Mouse (Mus musculus) stomach, embryonic 14.5 days (tissue): ENCODE results near the gene Myl12a. TPM values are rescaled to one million over a fixed set of nuclear protein-coding genes. Genes with fewer than 3 reads are reported as not detected.

Source experiments
- ATAC-seq: fragments of 200-750 bp; cut with Nextera tagmentation; 2 replicates; pipeline ENCODE4 v1.8.0; 2017; ENCODE audit warnings: low read depth, moderate TSS enrichment; ENCODE audit not compliant: insufficient number of reproducible peaks, insufficient read depth, low FRiP score
- H3K27ac ChIP-seq: fragments of 300-500 bp; sonication (generic); 2 replicates; pipeline ENCODE4 v1.5.1; 2014; ENCODE audit warnings: mild to moderate bottlenecking, low read length, moderate library complexity, mixed read lengths
- H3K27me3 ChIP-seq: fragments of 300-500 bp; sonication (generic); 2 replicates; pipeline ENCODE4 v1.6.1; 2014; ENCODE audit warnings: low read length, control low read depth, mixed read lengths; ENCODE audit not compliant: control insufficient read depth, insufficient read depth
- H3K36me3 ChIP-seq: fragments of 300-500 bp; sonication (generic); 2 replicates; pipeline ENCODE4 v1.6.1; 2014; ENCODE audit warnings: mild to moderate bottlenecking, control low read depth, low read length, moderate library complexity, mixed read lengths; ENCODE audit not compliant: control insufficient read depth, insufficient read depth
- H3K4me1 ChIP-seq: fragments of 300-500 bp; sonication (generic); 2 replicates; pipeline ENCODE4 v1.6.1; 2014; ENCODE audit warnings: low read length, control low read depth, mixed read lengths; ENCODE audit not compliant: control insufficient read depth, insufficient read depth
- H3K4me2 ChIP-seq: fragments of 300-500 bp; sonication (generic); replicated peaks from 2 replicates; pipeline ENCODE4 v1.6.1; 2014; ENCODE audit warnings: low read depth, low read length, control low read depth
- H3K4me3 ChIP-seq: fragments of 300-500 bp; sonication (generic); 2 replicates; pipeline ENCODE4 v1.5.1; 2014; ENCODE audit warnings: low read depth, low read length, control low read depth
- H3K9ac ChIP-seq: fragments of 300-500 bp; sonication (generic); replicated peaks from 2 replicates; pipeline ENCODE4 v1.6.1; 2014; ENCODE audit warnings: low read depth, mild to moderate bottlenecking, control low read depth, low read length, moderate library complexity, mixed read lengths
- H3K9me3 ChIP-seq: fragments of 300-500 bp; sonication (generic); 2 replicates; pipeline ENCODE4 v1.6.1; 2016; ENCODE audit warnings: low read depth, low read length, control low read depth; ENCODE audit not compliant: control insufficient read depth
- WGBS: fragments of 180-500 bp; shearing (Covaris S2); extraction: QIAGEN DNeasy Blood & Tissue Kit; methylation state at CpG from one replicate; pipeline ENCODE4 v1.1.7; 2014; 5-methylcytosine and 5-hydroxymethylcytosine counted together
- polyA plus RNA-seq: library from polyadenylated mRNA; unstranded; fragments of >200 nt; fragmentation: Nextera tagmentation; extraction: Ambion mirVana; gene quantifications from 2 replicates; pipeline ENCODE4 v1.2.1, GENCODE M21; 2014

The Myl12a gene
- polyA plus RNA-seq, 1 experiment from 2014 or later, result 569 TPM

GRCm38 (mm10) chr17:70999187-70999586, 3.5 kb downstream of the Myl12a start:
- Histone ChIP-seq H3K27me3 (no peaks in the 10 kb centered on the region), H3K36me3 (peaks cover 18% of the 10 kb centered on the region), H3K27ac (0 out of 2 replicates have a peak overlapping the region, but pooled peaks have one; percentile 3), H3K4me1 (peaks cover 34% of the 10 kb centered on the region), H3K4me3 (no peak overlapping the region), H3K9me3 (no peaks in the 10 kb centered on the region), H3K9ac (no peak overlapping the region), H3K4me2 (no peak overlapping the region)
- WGBS, result 50% methylated on average over 5 of the region's 5 CpGs
- ATAC-seq, result no peak

DNA sequence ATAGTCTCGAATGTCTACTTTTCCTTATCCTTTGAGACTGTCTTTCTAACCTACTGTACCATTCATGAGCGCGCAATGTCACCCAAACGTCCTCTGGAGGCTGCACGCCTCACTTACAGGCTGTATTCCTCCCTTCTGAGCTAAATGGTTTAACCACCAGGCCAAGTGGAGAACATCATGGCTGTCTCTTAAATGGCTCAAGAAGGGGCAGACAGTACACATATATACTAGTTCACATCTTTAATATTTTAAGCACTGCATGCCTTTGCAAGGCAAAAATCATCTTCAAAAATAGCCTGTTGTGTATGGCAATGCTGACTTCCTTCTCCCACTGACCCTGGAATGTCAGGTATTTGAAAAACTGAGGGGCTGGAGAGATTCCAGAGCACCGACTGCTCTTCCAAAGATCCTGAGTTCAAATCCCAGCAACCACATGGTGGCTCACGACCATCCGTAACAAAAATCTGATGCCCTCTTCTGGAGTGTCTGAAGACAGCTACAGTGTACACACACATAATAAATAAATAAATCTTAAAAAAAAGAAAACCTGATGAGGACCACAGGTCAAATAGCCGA, 4.2 kb downstream of the Myl12a start:
- Histone ChIP-seq H3K36me3 (peaks cover 21% of the 10 kb centered on the region), H3K4me2 (no peak overlapping the region), H3K4me1 (peaks cover 37% of the 10 kb centered on the region), H3K4me3 (no peak overlapping the region), H3K9ac (no peak overlapping the region), H3K9me3 (no peaks in the 10 kb centered on the region), H3K27me3 (no peaks in the 10 kb centered on the region), H3K27ac (no peak overlapping the region)
- WGBS, result 75% methylated on average over 9 of the region's 9 CpGs
- no peak for ATAC-seq

GRCm38 (mm10) chr17:70997836-70998235, 4.8 kb downstream of the Myl12a start:
- Histone ChIP-seq H3K9ac (no peak overlapping the region), H3K4me3 (no peak overlapping the region), H3K27ac (no peak overlapping the region), H3K4me1 (peaks cover 35% of the 10 kb centered on the region), H3K4me2 (no peak overlapping the region), H3K9me3 (no peaks in the 10 kb centered on the region), H3K27me3 (no peaks in the 10 kb centered on the region), H3K36me3 (peaks cover 22% of the 10 kb centered on the region)
- 70% methylated on average over 6 of the region's 6 CpGs for WGBS
- ATAC-seq, result no peak

- no peak overlapping the region for H3K9ac ChIP-seq
- H3K4me2 ChIP-seq, result no peak overlapping the region
- no peaks in the 10 kb centered on the region for H3K9me3 ChIP-seq
- 90% methylated on average over 6 of the region's 6 CpGs for WGBS
- no peak overlapping the region for H3K27ac ChIP-seq
- peaks cover 28% of the 10 kb centered on the region for H3K36me3 ChIP-seq
- peaks cover 33% of the 10 kb centered on the region for H3K4me1 ChIP-seq
- H3K27me3 ChIP-seq, result no peaks in the 10 kb centered on the region
- ATAC-seq, result no peak
- H3K4me3 ChIP-seq, result no peak overlapping the region
Observed at GRCm38 (mm10) chr17:70995551-70995950, 7.1 kb downstream of the Myl12a start.

- Histone ChIP-seq H3K4me2 (no peak overlapping the region), H3K4me1 (peaks cover 27% of the 10 kb centered on the region), H3K27ac (no peak overlapping the region; the same call in 1 of the 2 replicates), H3K9me3 (no peaks in the 10 kb centered on the region), H3K4me3 (no peak overlapping the region), H3K27me3 (no peaks in the 10 kb centered on the region), H3K9ac (no peak overlapping the region), H3K36me3 (peaks cover 28% of the 10 kb centered on the region)
- 75% methylated on average over 6 of the region's 6 CpGs for WGBS
- ATAC-seq, result no peak
Observed at GRCm38 (mm10) chr17:70994671-70995070, 8.0 kb downstream of the Myl12a start.

DNA sequence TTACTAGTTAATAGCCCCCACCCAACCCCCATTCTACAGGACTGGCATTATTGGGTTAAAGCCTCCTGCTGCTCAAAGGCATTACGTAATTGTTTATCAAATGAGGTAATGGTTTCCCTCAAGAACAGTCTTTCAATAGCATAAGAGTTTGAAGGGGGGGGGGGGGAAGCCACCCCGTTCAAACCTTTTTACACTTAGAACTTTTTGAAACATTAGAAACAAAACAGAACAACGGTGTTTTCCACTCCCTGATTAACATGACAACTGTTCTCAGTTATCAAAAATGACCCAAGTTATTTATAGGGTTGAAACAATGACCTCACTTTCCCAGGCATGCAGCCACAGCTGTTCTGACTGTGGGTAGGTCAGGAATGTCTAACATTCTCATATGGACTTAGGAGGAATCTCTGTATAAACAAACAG, 9.3 kb downstream of the Myl12a start:
- ATAC-seq, result 0 out of 2 replicates have a peak, but pooled peaks have one; percentile 24
- H3K4me1 ChIP-seq, result peaks cover 29% of the 10 kb centered on the region
- 7% methylated on average over 3 of the region's 3 CpGs for WGBS
- no peaks in the 10 kb centered on the region for H3K9me3 ChIP-seq
- H3K27me3 ChIP-seq, result no peaks in the 10 kb centered on the region
- peak overlapping the region; percentile 79; the same call in 1 of the 2 replicates for H3K27ac ChIP-seq
- no peak overlapping the region for H3K9ac ChIP-seq
- H3K4me3 ChIP-seq, result no peak overlapping the region
- no peak overlapping the region for H3K4me2 ChIP-seq
- peaks cover 25% of the 10 kb centered on the region for H3K36me3 ChIP-seq

DNA sequence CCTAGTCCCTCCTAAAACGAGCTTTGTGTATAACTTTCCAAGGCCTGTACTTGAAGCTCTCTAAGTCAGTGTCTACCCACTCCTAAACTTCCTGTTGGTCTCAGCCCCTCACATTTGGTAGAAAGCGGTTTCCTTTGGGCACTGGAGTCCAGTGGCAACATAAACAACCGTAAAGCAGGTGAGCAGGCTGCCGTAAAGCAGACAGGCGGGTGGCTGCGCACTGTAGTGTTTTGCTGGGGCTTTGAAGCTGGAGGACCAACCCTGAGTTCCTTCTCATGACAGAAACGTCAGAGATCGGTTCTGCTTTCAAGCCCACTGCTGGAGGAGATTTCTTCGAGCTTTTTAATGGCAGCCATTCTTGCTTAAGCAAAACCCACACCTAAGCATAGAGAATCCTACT, 10.0 kb downstream of the Myl12a start:
- no peak overlapping the region for H3K4me2 ChIP-seq
- peaks cover 24% of the 10 kb centered on the region for H3K4me1 ChIP-seq
- no peak overlapping the region for H3K4me3 ChIP-seq
- peak overlapping the region; percentile 21; the same call in 1 of the 2 replicates for H3K27ac ChIP-seq
- no peak for ATAC-seq
- WGBS, result 74% methylated on average over 9 of the region's 9 CpGs
- no peak overlapping the region for H3K9ac ChIP-seq
- H3K9me3 ChIP-seq, result no peaks in the 10 kb centered on the region
- no peaks in the 10 kb centered on the region for H3K27me3 ChIP-seq
- H3K36me3 ChIP-seq, result peaks cover 25% of the 10 kb centered on the region

DNA sequence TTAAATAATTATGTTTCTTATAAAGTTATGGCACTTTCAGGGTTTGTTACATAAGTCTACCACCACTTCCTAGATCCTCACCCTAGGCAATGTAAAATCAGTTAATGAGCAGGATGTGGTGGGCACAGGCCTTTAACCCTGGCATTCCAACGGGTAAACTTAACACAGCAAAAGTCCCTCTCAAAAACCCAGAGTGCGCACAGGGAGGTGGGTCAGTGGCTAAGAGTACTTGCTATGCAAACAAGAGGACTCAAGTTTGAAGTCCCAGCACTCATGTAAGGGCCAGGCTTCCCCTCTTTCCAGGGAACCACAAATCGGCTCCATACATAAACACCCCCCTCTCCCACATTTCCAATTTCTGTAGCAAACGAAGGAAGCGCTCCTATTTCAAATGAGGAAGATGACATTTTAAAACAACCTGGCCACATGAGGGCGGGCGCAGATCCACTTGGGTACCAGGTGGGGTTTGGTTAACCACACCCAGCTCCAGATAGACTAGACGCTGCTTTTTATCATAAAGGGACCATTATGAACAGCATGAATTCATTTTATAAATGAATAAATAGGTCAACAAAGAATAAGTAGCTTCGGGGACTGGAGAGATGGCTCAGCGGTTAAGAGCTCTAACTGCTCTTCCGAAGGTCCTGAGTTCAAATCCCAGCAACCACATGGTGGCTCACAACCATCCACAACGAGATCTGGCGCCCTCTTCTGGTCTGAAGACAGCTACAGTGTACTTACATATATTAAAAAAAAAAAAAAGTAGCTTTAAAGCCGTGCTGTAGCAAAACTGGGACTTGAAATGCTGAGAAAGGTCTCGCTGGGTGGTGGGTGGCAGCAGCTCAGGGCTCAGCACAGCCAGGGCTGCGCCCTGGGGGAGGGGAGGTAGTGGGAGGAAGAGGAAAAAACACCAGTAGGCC, 10.7 kb downstream of the Myl12a start:
- ATAC-seq, result no peak
- Histone ChIP-seq H3K4me2 (no peak overlapping the region), H3K9me3 (no peaks in the 10 kb centered on the region), H3K36me3 (peaks cover 25% of the 10 kb centered on the region), H3K9ac (no peak overlapping the region), H3K4me1 (peaks cover 24% of the 10 kb centered on the region), H3K27me3 (no peaks in the 10 kb centered on the region), H3K27ac (peak overlapping the region; percentile 3; the same call in 1 of the 2 replicates), H3K4me3 (no peak overlapping the region)
- 84% methylated on average over 16 of the region's 16 CpGs for WGBS
